Mouse (Mus musculus) heart, postnatal 0 days (tissue): ENCODE measurements around the gene Tubb2b. TPM values are rescaled to one million over a fixed set of nuclear protein-coding genes. Genes with fewer than 3 reads are reported as not detected.

Source experiments
- ATAC-seq: fragments of 200-750 bp; cut with Nextera tagmentation; 2 replicates; pipeline ENCODE4 v1.8.0; 2017; ENCODE audit warnings: low read depth, moderate number of reproducible peaks, moderate library complexity; ENCODE audit not compliant: insufficient read depth
- DNase-seq: peaks from one replicate; pipeline ENCODE4 v3.0.0-alpha.2; 2016; ENCODE audit warnings: low spot score
- H3K27ac ChIP-seq: fragments of 300-500 bp; sonication (generic); 2 replicates; pipeline ENCODE4 v1.5.1; 2014; ENCODE audit warnings: low read depth, mild to moderate bottlenecking
- H3K27me3 ChIP-seq: fragments of 300-500 bp; sonication (generic); 2 replicates; pipeline ENCODE4 v1.6.1; 2014; ENCODE audit warnings: low read length, mixed read lengths; ENCODE audit not compliant: control insufficient read depth, insufficient read depth
- H3K36me3 ChIP-seq: fragments of 300-500 bp; sonication (generic); replicated peaks from 2 replicates; pipeline ENCODE4 v1.6.1; 2014; ENCODE audit warnings: low read length, mixed read lengths; ENCODE audit not compliant: control insufficient read depth, insufficient read depth
- H3K4me1 ChIP-seq: fragments of 300-500 bp; sonication (generic); 2 replicates; pipeline ENCODE4 v1.6.1; 2014; ENCODE audit warnings: antibody characterized with exemption; ENCODE audit not compliant: control insufficient read depth, insufficient read depth
- H3K4me2 ChIP-seq: fragments of 300-500 bp; sonication (generic); 2 replicates; pipeline ENCODE4 v1.6.1; 2014; ENCODE audit warnings: low read depth, mild to moderate bottlenecking, low read length, moderate library complexity
- H3K4me3 ChIP-seq: fragments of 300-500 bp; sonication (generic); 2 replicates; pipeline ENCODE4 v1.5.1; 2014; ENCODE audit warnings: low read depth, low read length
- H3K9ac ChIP-seq: fragments of 300-500 bp; sonication (generic); replicated peaks from 2 replicates; pipeline ENCODE4 v1.6.1; 2014; ENCODE audit warnings: low read depth, low read length, mixed read lengths
- H3K9me3 ChIP-seq: fragments of 300-500 bp; sonication (generic); replicated peaks from 2 replicates; pipeline ENCODE4 v1.6.1; 2016; ENCODE audit warnings: low read length; ENCODE audit not compliant: control insufficient read depth
- CTCF ChIP-seq: IDR thresholded peaks from 2 replicates; pipeline ENCODE4 v1.5.1; 2016; ENCODE audit warnings: antibody characterized with exemption, control low read depth, low read depth
- EP300 ChIP-seq: IDR thresholded peaks from 2 replicates; pipeline ENCODE4 v1.6.1; 2016; ENCODE audit warnings: antibody characterized with exemption, low read depth
- WGBS: fragments of 180-500 bp; shearing (Covaris S2); extraction: QIAGEN DNeasy Blood & Tissue Kit; methylation state at CpG from one replicate; pipeline ENCODE4 v1.1.7; 2014; 5-methylcytosine and 5-hydroxymethylcytosine counted together
- polyA plus RNA-seq: library from polyadenylated mRNA; unstranded; fragments of >200 nt; fragmentation: Nextera tagmentation; extraction: Ambion mirVana; gene quantifications from 2 replicates; pipeline ENCODE4 v1.2.1, GENCODE M21; 2015
- total RNA-seq: library from RNA; depleted of rRNA; stranded (reverse); fragments of >200 nt; gene quantifications from 2 replicates; pipeline ENCODE4 v1.2.3, GENCODE M21; 2014; ENCODE audit warnings: low replicate concordance

The Tubb2b gene
- total and polyA plus RNA-seq, 2 experiments from 2014 or later = 19.7 to 157 TPM

GRCm38 (mm10) chr13:34118816-34119215, 11.4 kb downstream of the Tubb2b start:
- DNase-seq (no peak), ATAC-seq (no peak)

DNA sequence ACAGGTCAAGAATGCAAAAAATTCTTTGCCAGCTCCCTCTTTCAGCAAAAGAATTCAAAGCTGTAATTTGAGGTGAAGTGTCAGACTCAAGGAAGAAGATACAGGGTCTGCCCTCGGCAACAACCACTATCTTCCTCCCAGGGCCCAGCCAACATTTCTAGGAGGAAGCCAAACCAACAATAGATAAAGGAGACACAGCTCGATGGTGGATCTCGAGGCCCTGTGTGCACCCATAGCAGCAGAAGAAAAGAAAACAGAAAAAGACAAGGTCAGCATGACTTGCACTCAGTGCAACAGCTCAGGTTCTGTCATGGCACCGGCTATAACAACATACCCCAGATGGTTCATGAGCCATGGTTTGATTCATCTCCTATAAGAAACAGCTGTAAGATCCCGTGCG, 13.8 kb downstream of the Tubb2b start:
- no peak for DNase-seq

More at GRCm38 (mm10) chr13:34118816-34119215, 11.4 kb downstream of the Tubb2b start:
- 38% methylated on average over 4 of the region's 4 CpGs for WGBS
- H3K9me3 ChIP-seq = no peaks in the 10 kb centered on the region
- H3K4me1 ChIP-seq = peaks cover 5% of the 10 kb centered on the region; the same call in 1 of the 2 replicates
- H3K27me3 ChIP-seq = no peaks in the 10 kb centered on the region
- no peak overlapping the region for H3K9ac ChIP-seq
- no peak for TF ChIP-seq EP300
- no peak for TF ChIP-seq CTCF
- no peak overlapping the region for H3K4me3 ChIP-seq
- H3K27ac ChIP-seq = peak overlapping the region; percentile 22; the same call in 1 of the 2 replicates
- H3K36me3 ChIP-seq = no peaks in the 10 kb centered on the region
- no peak overlapping the region for H3K4me2 ChIP-seq

GRCm38 (mm10) chr13:34114654-34115053, 15.6 kb downstream of the Tubb2b start:
- no peak for ATAC-seq
- Histone ChIP-seq H3K4me3 (no peak overlapping the region), H3K4me2 (no peak overlapping the region), H3K36me3 (no peaks in the 10 kb centered on the region), H3K27me3 (no peaks in the 10 kb centered on the region), H3K4me1 (peaks cover 5% of the 10 kb centered on the region; the same call in 1 of the 2 replicates), H3K27ac (no peak overlapping the region), H3K9ac (no peak overlapping the region), H3K9me3 (no peaks in the 10 kb centered on the region)
- no peak for TF ChIP-seq EP300
- 80% methylated on average over 4 of the region's 4 CpGs for WGBS
- no peak for DNase-seq

More for the DNA sequence above, 13.8 kb downstream of the Tubb2b start:
- H3K4me1 ChIP-seq = peaks cover 5% of the 10 kb centered on the region; the same call in 1 of the 2 replicates
- no peak overlapping the region for H3K27ac ChIP-seq
- no peak overlapping the region for H3K4me3 ChIP-seq
- no peak for TF ChIP-seq CTCF
- TF ChIP-seq EP300 = no peak
- WGBS = 68% methylated on average over 6 of the region's 6 CpGs
- no peak for ATAC-seq
- no peaks in the 10 kb centered on the region for H3K27me3 ChIP-seq
- no peak overlapping the region for H3K9ac ChIP-seq
- no peaks in the 10 kb centered on the region for H3K36me3 ChIP-seq
- no peaks in the 10 kb centered on the region for H3K9me3 ChIP-seq
- H3K4me2 ChIP-seq = no peak overlapping the region

GRCm38 (mm10) chr13:34113086-34113485, 17.2 kb downstream of the Tubb2b start:
- Histone ChIP-seq H3K27me3 (no peaks in the 10 kb centered on the region), H3K36me3 (no peaks in the 10 kb centered on the region), H3K4me2 (no peak overlapping the region), H3K9me3 (no peaks in the 10 kb centered on the region), H3K4me3 (no peak overlapping the region), H3K4me1 (no peaks in the 10 kb centered on the region), H3K27ac (no peak overlapping the region), H3K9ac (no peak overlapping the region)
- ATAC-seq (no peak), DNase-seq (no peak)
- 72% methylated on average over 3 of the region's 3 CpGs for WGBS
- TF ChIP-seq CTCF = no peak
- TF ChIP-seq EP300 = no peak

- Histone ChIP-seq H3K4me2 (no peak overlapping the region), H3K27me3 (no peaks in the 10 kb centered on the region), H3K9ac (no peak overlapping the region), H3K4me3 (no peak overlapping the region), H3K27ac (no peak overlapping the region), H3K36me3 (no peaks in the 10 kb centered on the region), H3K4me1 (no peaks in the 10 kb centered on the region), H3K9me3 (no peaks in the 10 kb centered on the region)
- no peak for TF ChIP-seq EP300
- TF ChIP-seq CTCF = no peak
- WGBS = 61% methylated on average over 5 of the region's 5 CpGs
- ATAC-seq (no peak), DNase-seq (no peak)
Observed at GRCm38 (mm10) chr13:34112369-34113081, 17.7 kb downstream of the Tubb2b start.

GRCm38 (mm10) chr13:34111878-34112277, 18.4 kb downstream of the Tubb2b start:
- Histone ChIP-seq H3K4me2 (no peak overlapping the region), H3K27me3 (no peaks in the 10 kb centered on the region), H3K4me3 (no peak overlapping the region), H3K9ac (no peak overlapping the region), H3K27ac (no peak overlapping the region), H3K9me3 (no peaks in the 10 kb centered on the region), H3K4me1 (peaks cover 3% of the 10 kb centered on the region), H3K36me3 (no peaks in the 10 kb centered on the region)
- no peak for TF ChIP-seq CTCF
- no peak for TF ChIP-seq EP300
- ATAC-seq (no peak), DNase-seq (no peak)
- 83% methylated on average over 3 of the region's 3 CpGs for WGBS
